Mouse (Mus musculus) kidney, adult 2 months (tissue): ENCODE results near the gene Cxcl10. TPM values are rescaled to one million over a fixed set of nuclear protein-coding genes. Genes with fewer than 3 reads are reported as not detected.

ENCODE experiments used
- DNase-seq: peaks from one replicate; pipeline ENCODE4 v3.0.0; 2021
- H3K27ac ChIP-seq: fragments of 200-500 bp; 2 replicates; pipeline ENCODE4 v1.5.1; 2012; ENCODE audit warnings: low read depth, low read length, control low read depth, inconsistent platforms; ENCODE audit not compliant: insufficient read depth
- H3K27me3 ChIP-seq: fragments of 200-500 bp; replicated peaks from 2 replicates; pipeline ENCODE4 v1.6.1; 2012; ENCODE audit warnings: mild to moderate bottlenecking, moderate library complexity, low read length, inconsistent platforms; ENCODE audit not compliant: control insufficient read depth, insufficient read depth
- H3K36me3 ChIP-seq: fragments of 200-500 bp; 2 replicates; pipeline ENCODE4 v1.6.1; 2012; ENCODE audit warnings: mild to moderate bottlenecking, moderate library complexity, low read length, inconsistent platforms; ENCODE audit not compliant: control insufficient read depth, insufficient read depth
- H3K4me1 ChIP-seq: fragments of 200-500 bp; 2 replicates; pipeline ENCODE4 v1.6.1; 2011; ENCODE audit warnings: low read length; ENCODE audit not compliant: control insufficient read depth, insufficient read depth
- H3K4me3 ChIP-seq: fragments of 200-500 bp; 2 replicates; pipeline ENCODE4 v1.5.1; 2011; ENCODE audit warnings: mild to moderate bottlenecking, low read depth, low read length, control low read depth; ENCODE audit not compliant: insufficient read depth
- CTCF ChIP-seq: fragments of 200-500 bp; conservative IDR thresholded peaks from 2 replicates; pipeline ENCODE4 v1.5.1; 2011; ENCODE audit warnings: low read depth, mild to moderate bottlenecking, control low read depth, low read length, moderate library complexity, mixed read lengths; ENCODE audit not compliant: insufficient read depth, insufficient read length
- POLR2A ChIP-seq: fragments of 200-500 bp; IDR thresholded peaks from one replicate; pipeline ENCODE4 v1.6.1; 2011; ENCODE audit warnings: low read depth, low read length, control low read depth
- WGBS: fragments of 180-500 bp; shearing (Covaris S2); methylation state at CpG from one replicate; pipeline ENCODE4 v1.1.7; 2018; 5-methylcytosine and 5-hydroxymethylcytosine counted together
- polyA plus RNA-seq: library from polyadenylated mRNA; depleted of rRNA; stranded (reverse); fragments of >200 nt; gene quantifications from 2 replicates; pipeline ENCODE4 v1.2.3, GENCODE M21; 2012; rRNA removed

Gene Cxcl10
- polyA plus RNA-seq, 1 experiment = 16.6 TPM

- no peaks in the 10 kb centered on the region for H3K4me1 ChIP-seq
- no peak for DNase-seq
- TF ChIP-seq POLR2A (no peak), CTCF (no peak)
- 0 out of 2 replicates have a peak, but pooled peaks cover 1% of the 10 kb centered on the region for H3K36me3 ChIP-seq
- no peaks in the 10 kb centered on the region for H3K27me3 ChIP-seq
- H3K4me3 ChIP-seq = no peak overlapping the region
- no peak overlapping the region for H3K27ac ChIP-seq
- 69% methylated on average over 3 of the region's 3 CpGs for WGBS
Observed at GRCm38 (mm10) chr5:92304291-92304690, 44.4 kb downstream of the Cxcl10 start.

- no peak for DNase-seq
- Histone ChIP-seq H3K27me3 (no peaks in the 10 kb centered on the region), H3K4me1 (no peaks in the 10 kb centered on the region), H3K36me3 (0 out of 2 replicates have a peak, but pooled peaks cover 1% of the 10 kb centered on the region), H3K4me3 (no peak overlapping the region), H3K27ac (no peak overlapping the region)
- 69% methylated on average over 13 of the region's 13 CpGs for WGBS
- TF ChIP-seq CTCF = no peak
Observed at GRCm38 (mm10) chr5:92302149-92302840, 46.4 kb downstream of the Cxcl10 start.

Other genes starting within 250 kb of the Cxcl10 start
- gene Uso1, start 211.0 kb downstream of the Cxcl10 start, polyA plus RNA-seq = 23.0 and 28.7 TPM in 2 replicates
- gene U90926, start 133.5 kb downstream of the Cxcl10 start, polyA plus RNA-seq = not detected in 2 replicates
- gene Ppef2, start 92.6 kb downstream of the Cxcl10 start, polyA plus RNA-seq = 0.45 TPM in 2 replicates
- gene Naaa, start 70.7 kb downstream of the Cxcl10 start, polyA plus RNA-seq = 21.8 and 26.7 TPM in 2 replicates
- gene Sdad1, start 38.4 kb downstream of the Cxcl10 start, polyA plus RNA-seq = 6.1 and 7.0 TPM in 2 replicates
- 8.2 and 14.6 TPM in 2 replicates for gene Cxcl9, start 20.8 kb downstream of the Cxcl10 start, polyA plus RNA-seq
- gene Art3, start 17.1 kb downstream of the Cxcl10 start, polyA plus RNA-seq = 7.1 and 8.8 TPM in 2 replicates
- gene Nup54, start 86.3 kb upstream of the Cxcl10 start, polyA plus RNA-seq = 14.5 and 14.8 TPM in 2 replicates
- 17.7 and 19.9 TPM in 2 replicates for gene Scarb2, start 157.9 kb upstream of the Cxcl10 start, polyA plus RNA-seq
- gene Fam47e, start 206.2 kb upstream of the Cxcl10 start, polyA plus RNA-seq = 0.52 and 0.83 TPM in 2 replicates